Mouse (Mus musculus): ENCODE results near the gene Gm49388. TPM values are rescaled to one million over a fixed set of nuclear protein-coding genes. Genes with fewer than 3 reads are reported as not detected.

The Gm49388 gene
- polyA plus RNA-seq, 1 experiment, result 1.4 TPM

GRCm38 (mm10) chr7:127820836-127821509 lies 35.6 kb downstream of the Gm49388 start:
- no peaks in the 10 kb centered on the region for H3K79me3 ChIP-seq (ENCODE audit: low read depth)
- no peaks in the 10 kb centered on the region for H3K36me3 ChIP-seq (ENCODE audit: control insufficient read depth, insufficient read depth)
- no peak for TF ChIP-seq USF1 (IDR thresholded peaks at IDR 0.05; ENCODE audit: low read depth)
- TF ChIP-seq MYOD1 (IDR thresholded peaks at IDR 0.05; ENCODE audit: control insufficient read depth, insufficient read length, low read depth), result no peak
- TF ChIP-seq CTCF (IDR thresholded peaks at IDR 0.05; ENCODE audit: control insufficient read depth, insufficient read depth, insufficient read length), result no peak
- no peak for TF ChIP-seq MYOG (IDR thresholded peaks at IDR 0.05; ENCODE audit: control insufficient read depth, extremely low read depth, insufficient read length)
- TF ChIP-seq FOSL1 (IDR thresholded peaks at IDR 0.05; ENCODE audit: insufficient read depth, low read length, poor library complexity, severe bottlenecking), result no peak
- no peak for TF ChIP-seq CEBPB (IDR thresholded peaks at IDR 0.05; ENCODE audit: low read depth)
- no peak for TF ChIP-seq MAX (IDR thresholded peaks at IDR 0.05)
- no peak overlapping the region for H3ac ChIP-seq (ENCODE audit: control insufficient read depth, insufficient read length, low read depth)
- peaks cover 26% of the 10 kb centered on the region for H3K27me3 ChIP-seq (ENCODE audit: control insufficient read depth, insufficient read depth, insufficient read length)
- H3K79me2 ChIP-seq (ENCODE audit: control insufficient read depth, insufficient read depth), result no peaks in the 10 kb centered on the region
- no peak overlapping the region for H3K4me3 ChIP-seq (ENCODE audit: insufficient read depth, poor library complexity, severe bottlenecking)

DNA sequence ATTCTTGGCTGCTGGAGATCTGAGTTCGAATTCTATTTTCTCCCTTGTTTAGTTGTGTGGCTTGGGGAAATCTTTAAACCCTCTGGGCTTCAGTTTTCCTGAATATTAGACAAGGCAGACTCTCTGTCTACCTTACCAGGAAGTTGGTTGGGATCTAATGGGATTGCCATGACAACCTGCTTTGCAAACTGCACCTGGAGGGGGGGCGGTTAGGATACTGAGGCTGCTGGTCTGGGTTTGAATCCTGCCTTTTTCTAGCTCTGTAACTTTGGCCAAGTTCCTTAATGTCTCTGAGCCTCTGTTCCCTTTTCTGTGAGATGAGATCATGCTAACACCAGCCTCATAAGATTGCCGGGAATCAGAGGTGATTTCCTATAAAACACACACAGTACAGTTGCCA lies 37.1 kb downstream of the Gm49388 start:
- Histone ChIP-seq H3K79me3 (ENCODE audit: low read depth) (no peaks in the 10 kb centered on the region), H3K27me3 (ENCODE audit: control insufficient read depth, insufficient read depth, insufficient read length) (peaks cover 32% of the 10 kb centered on the region), H3ac (ENCODE audit: control insufficient read depth, insufficient read length, low read depth) (no peak overlapping the region), H3K79me2 (ENCODE audit: control insufficient read depth, insufficient read depth) (no peaks in the 10 kb centered on the region), H3K36me3 (ENCODE audit: control insufficient read depth, insufficient read depth) (no peaks in the 10 kb centered on the region), H3K4me3 (ENCODE audit: insufficient read depth, poor library complexity, severe bottlenecking) (no peak overlapping the region)
- TF ChIP-seq FOSL1 (IDR thresholded peaks at IDR 0.05; ENCODE audit: insufficient read depth, low read length, poor library complexity, severe bottlenecking), result no peak
- TF ChIP-seq MAX (IDR thresholded peaks at IDR 0.05), result no peak

- H3K4me3 ChIP-seq (ENCODE audit: insufficient read depth, poor library complexity, severe bottlenecking), result no peak overlapping the region
- no peaks in the 10 kb centered on the region for H3K79me2 ChIP-seq (ENCODE audit: control insufficient read depth, insufficient read depth)
- H3K36me3 ChIP-seq (ENCODE audit: control insufficient read depth, insufficient read depth), result no peaks in the 10 kb centered on the region
- H3K27me3 ChIP-seq (ENCODE audit: control insufficient read depth, insufficient read depth, insufficient read length), result peaks cover 32% of the 10 kb centered on the region
- H3ac ChIP-seq (ENCODE audit: control insufficient read depth, insufficient read length, low read depth), result no peak overlapping the region
- TF ChIP-seq MYOG (IDR thresholded peaks at IDR 0.05; ENCODE audit: control insufficient read depth, extremely low read depth, insufficient read length) (no peak), CTCF (IDR thresholded peaks at IDR 0.05; ENCODE audit: control insufficient read depth, insufficient read depth, insufficient read length) (no peak), FOSL1 (IDR thresholded peaks at IDR 0.05; ENCODE audit: insufficient read depth, low read length, poor library complexity, severe bottlenecking) (no peak), MAX (IDR thresholded peaks at IDR 0.05) (no peak), MYOD1 (IDR thresholded peaks at IDR 0.05; ENCODE audit: control insufficient read depth, insufficient read length, low read depth) (no peak), USF1 (IDR thresholded peaks at IDR 0.05; ENCODE audit: low read depth) (no peak), CEBPB (IDR thresholded peaks at IDR 0.05; ENCODE audit: low read depth) (no peak)
- H3K79me3 ChIP-seq (ENCODE audit: low read depth), result no peaks in the 10 kb centered on the region
Measured at GRCm38 (mm10) chr7:127823236-127824171, 38.1 kb downstream of the Gm49388 start.

DNA sequence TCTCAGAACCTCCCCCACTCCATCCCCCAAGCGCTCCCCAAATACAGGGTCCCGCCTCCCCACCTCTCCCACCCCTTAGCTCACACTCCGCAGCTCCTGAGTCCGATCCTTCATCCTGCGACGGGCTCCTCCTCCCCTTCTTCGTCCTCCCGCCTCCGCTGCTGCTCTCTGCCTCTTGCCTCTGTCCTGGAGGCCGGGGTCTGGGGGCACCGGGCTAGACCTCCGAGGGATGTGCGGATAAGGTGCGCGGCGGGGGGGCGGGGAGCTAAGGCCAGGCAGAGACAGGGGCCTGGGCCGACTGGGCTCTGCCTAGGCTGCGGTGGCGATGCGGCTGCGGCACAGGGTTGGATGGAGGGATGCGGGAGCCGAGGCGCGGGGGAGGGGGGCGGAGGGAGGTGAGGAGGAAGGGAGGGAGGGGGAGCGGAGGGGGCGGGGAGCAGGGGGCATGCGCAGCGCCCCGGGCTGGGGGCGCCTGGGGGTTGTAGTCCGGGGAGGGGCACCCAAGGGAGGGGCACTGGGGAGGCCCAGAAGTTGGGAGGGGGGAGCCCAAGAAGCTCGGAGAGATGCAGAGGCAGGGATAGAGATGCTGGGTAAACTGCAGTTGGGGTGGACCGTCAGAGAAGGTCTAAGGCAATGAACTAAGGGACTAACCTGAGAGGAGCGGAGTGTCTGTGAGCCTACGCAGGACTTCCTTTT lies 38.9 kb downstream of the Gm49388 start, which contains the start of the genes Stx4a and Stx1b:
Gene Stx4a, plus strand, starts transcription at position 119 of the 696 bp plus-strand sequence.
Gene Stx1b, minus strand, starts transcription at position 374 of the 696 bp plus-strand sequence.
- H3K36me3 ChIP-seq (ENCODE audit: control insufficient read depth, insufficient read depth), result no peaks in the 10 kb centered on the region
- no peaks in the 10 kb centered on the region for H3K79me3 ChIP-seq (ENCODE audit: low read depth)
- TF ChIP-seq MYOG (IDR thresholded peaks at IDR 0.05; ENCODE audit: control insufficient read depth, extremely low read depth, insufficient read length) (no peak), MAX (IDR thresholded peaks at IDR 0.05) (no peak), MYOD1 (IDR thresholded peaks at IDR 0.05; ENCODE audit: control insufficient read depth, insufficient read length, low read depth) (no peak), CTCF (IDR thresholded peaks at IDR 0.05; ENCODE audit: control insufficient read depth, insufficient read depth, insufficient read length) (no peak), USF1 (IDR thresholded peaks at IDR 0.05; ENCODE audit: low read depth) (no peak), FOSL1 (IDR thresholded peaks at IDR 0.05; ENCODE audit: insufficient read depth, low read length, poor library complexity, severe bottlenecking) (no peak), CEBPB (IDR thresholded peaks at IDR 0.05; ENCODE audit: low read depth) (no peak)
- peaks cover 32% of the 10 kb centered on the region for H3K27me3 ChIP-seq (ENCODE audit: control insufficient read depth, insufficient read depth, insufficient read length)
- no peak within 1 kb of the TSS for H3ac ChIP-seq (ENCODE audit: control insufficient read depth, insufficient read length, low read depth)
- no peak within 1 kb of the TSS for H3K4me3 ChIP-seq (ENCODE audit: insufficient read depth, poor library complexity, severe bottlenecking)
- no peaks in the 10 kb centered on the region for H3K79me2 ChIP-seq (ENCODE audit: control insufficient read depth, insufficient read depth)

- Histone ChIP-seq H3K79me3 (ENCODE audit: low read depth) (no peaks in the 10 kb centered on the region), H3K4me3 (ENCODE audit: insufficient read depth, poor library complexity, severe bottlenecking) (no peak overlapping the region), H3K36me3 (ENCODE audit: control insufficient read depth, insufficient read depth) (no peaks in the 10 kb centered on the region), H3K27me3 (ENCODE audit: control insufficient read depth, insufficient read depth, insufficient read length) (no peaks in the 10 kb centered on the region), H3ac (ENCODE audit: control insufficient read depth, insufficient read length, low read depth) (no peak overlapping the region), H3K79me2 (ENCODE audit: control insufficient read depth, insufficient read depth) (no peaks in the 10 kb centered on the region)
- no peak for TF ChIP-seq CTCF (IDR thresholded peaks at IDR 0.05; ENCODE audit: control insufficient read depth, insufficient read depth, insufficient read length)
- no peak for TF ChIP-seq MYOG (IDR thresholded peaks at IDR 0.05; ENCODE audit: control insufficient read depth, extremely low read depth, insufficient read length)
- no peak for TF ChIP-seq MAX (IDR thresholded peaks at IDR 0.05)
- no peak for TF ChIP-seq FOSL1 (IDR thresholded peaks at IDR 0.05; ENCODE audit: insufficient read depth, low read length, poor library complexity, severe bottlenecking)
- TF ChIP-seq USF1 (IDR thresholded peaks at IDR 0.05; ENCODE audit: low read depth), result no peak
- TF ChIP-seq MYOD1 (IDR thresholded peaks at IDR 0.05; ENCODE audit: control insufficient read depth, insufficient read length, low read depth), result no peak
- TF ChIP-seq CEBPB (IDR thresholded peaks at IDR 0.05; ENCODE audit: low read depth), result no peak
Measured at GRCm38 (mm10) chr7:127835550-127835949, 50.1 kb downstream of the Gm49388 start.

Measured in C2C12 (cell line).